Mouse (Mus musculus) testis, adult 2 months (tissue): ENCODE data around the gene Cyp24a1.

ENCODE experiments used
- CTCF ChIP-seq: fragments of 200-500 bp; IDR thresholded peaks from 2 replicates; pipeline ENCODE4 v1.5.1; 2012; ENCODE audit warnings: low read depth, mild to moderate bottlenecking, inconsistent platforms, low read length, moderate library complexity; ENCODE audit not compliant: control insufficient read depth, insufficient read depth, insufficient replicate concordance
- POLR2A ChIP-seq: fragments of 200-500 bp; IDR thresholded peaks from 2 replicates; pipeline ENCODE4 v1.6.1; 2012; ENCODE audit warnings: low read depth, mild to moderate bottlenecking, inconsistent platforms, low read length, moderate library complexity; ENCODE audit not compliant: control insufficient read depth

DNA sequence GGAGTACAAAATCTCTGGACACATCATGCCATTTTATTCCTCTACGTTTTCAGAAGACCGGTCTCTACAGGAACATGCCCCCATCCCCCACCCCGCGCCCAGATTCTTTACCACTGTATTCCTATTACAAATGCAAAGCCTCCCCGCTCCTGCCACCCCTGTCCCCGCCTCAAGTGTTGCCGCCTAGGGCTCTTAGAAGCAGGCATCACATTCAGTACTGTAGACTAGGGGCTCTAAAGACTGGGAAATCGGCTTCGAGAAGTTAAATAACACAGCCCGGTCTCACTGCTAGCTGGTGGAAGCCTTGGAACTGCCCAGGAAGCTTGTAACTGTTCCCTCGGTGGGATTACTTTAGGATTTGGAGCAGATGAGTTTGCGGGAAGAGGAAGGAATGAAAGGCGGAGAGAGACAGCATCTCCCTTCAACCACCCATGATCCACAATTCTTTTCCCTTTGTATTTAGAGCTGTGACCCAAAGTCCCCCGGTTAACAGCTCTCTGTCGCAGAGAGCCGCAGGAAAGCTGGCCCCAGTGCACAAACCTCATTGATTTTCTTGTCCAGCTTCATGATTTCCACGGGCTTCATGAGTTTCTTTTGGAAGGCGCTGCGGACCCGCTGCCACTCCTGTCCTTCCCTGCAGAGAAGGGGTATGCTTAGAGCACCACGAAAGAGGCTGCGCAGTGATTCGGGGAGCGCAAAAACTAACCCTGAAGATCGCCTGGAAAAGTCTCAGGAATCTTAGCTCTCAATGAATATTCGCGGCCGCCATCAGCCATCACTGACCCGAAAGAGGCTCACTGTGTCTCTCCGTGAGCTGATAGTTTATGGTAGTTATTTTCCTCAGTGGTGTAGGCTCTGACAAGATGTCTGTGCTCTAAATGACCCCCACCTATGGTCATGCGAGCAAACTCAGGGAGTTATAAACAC, 1.9 kb downstream of the Cyp24a1 start:
- no peak for TF ChIP-seq CTCF
- no peak for TF ChIP-seq POLR2A
